Mouse (Mus musculus): ENCODE measurements around the gene Gm4450. TPM values are rescaled to one million over a fixed set of nuclear protein-coding genes. Genes with fewer than 3 reads are reported as not detected.
"Not testable (repeated sequence)": the region's sequence is repeated elsewhere in the genome, so short reads cannot be mapped to it uniquely, and the experiment has no call there.

Gene Gm4450
- total RNA-seq, 2 experiments from 2014 or later: not detected

GRCm38 (mm10) chr3:98417328-98417727 is 39.6 kb downstream of the Gm4450 start:
- peak; percentile 71 for DNase-seq

- DNase-seq: no peak
Measured at GRCm38 (mm10) chr3:98416426-98417250, 40.3 kb downstream of the Gm4450 start.

- no peak for DNase-seq
Measured at GRCm38 (mm10) chr3:98414296-98414695, 42.6 kb downstream of the Gm4450 start.

- no peak for DNase-seq
Measured at GRCm38 (mm10) chr3:98413733-98414132, 43.2 kb downstream of the Gm4450 start.

GRCm38 (mm10) chr3:98410619-98411580 is 46.0 kb downstream of the Gm4450 start:
- DNase-seq: not testable (repeated sequence)

- not testable (repeated sequence) for DNase-seq
Measured at GRCm38 (mm10) chr3:98407261-98407780, 49.6 kb downstream of the Gm4450 start.

- DNase-seq: not testable (repeated sequence)
Measured at GRCm38 (mm10) chr3:98406569-98407144, 50.3 kb downstream of the Gm4450 start.

GRCm38 (mm10) chr3:98405877-98406276 is 51.0 kb downstream of the Gm4450 start:
- not testable (repeated sequence) for DNase-seq

- not testable (repeated sequence) for DNase-seq
Measured at GRCm38 (mm10) chr3:98404268-98404895, 52.5 kb downstream of the Gm4450 start.

Other genes starting within 250 kb of the Gm4450 start
- gene Reg4, start 235.0 kb downstream of the Gm4450 start, total RNA-seq (2021): not detected
- 1 to 10 TPM; 2.1 to 2.6 TPM for gene Hmgcs2, start 176.7 kb downstream of the Gm4450 start, total RNA-seq (2021)
- gene Phgdh, start 117.1 kb downstream of the Gm4450 start, total RNA-seq (2021): 10 to 100 TPM; 13.4 to 16.9 TPM
- gene Zfp697, start 74.7 kb downstream of the Gm4450 start, total RNA-seq (2021): 1 to 10 TPM; 1.8 to 2.7 TPM
- not detected for gene Hsd3b4, start 53.4 kb upstream of the Gm4450 start, total RNA-seq (2021)
- gene Gm10681, start 131.7 kb upstream of the Gm4450 start, total RNA-seq (2021): not detected
- not detected for gene Hsd3b5, start 173.1 kb upstream of the Gm4450 start, total RNA-seq (2021)